Mouse (Mus musculus) neural tube, embryonic 15.5 days (tissue): ENCODE measurements around the gene Gm20489. TPM values are rescaled to one million over a fixed set of nuclear protein-coding genes. Genes with fewer than 3 reads are reported as not detected.

Experiments
- ATAC-seq: fragments of 200-750 bp; cut with Nextera tagmentation; 2 replicates; pipeline ENCODE4 v1.8.0; 2017; ENCODE audit warnings: mild to moderate bottlenecking, moderate TSS enrichment, moderate library complexity; ENCODE audit not compliant: low FRiP score
- H3K27ac ChIP-seq: fragments of 300-500 bp; sonication (generic); replicated peaks from 2 replicates; pipeline ENCODE4 v1.5.1; 2015; ENCODE audit warnings: mild to moderate bottlenecking, inconsistent platforms
- H3K27me3 ChIP-seq: fragments of 300-500 bp; sonication (generic); replicated peaks from 2 replicates; pipeline ENCODE4 v1.6.1; 2015; ENCODE audit warnings: inconsistent platforms
- H3K36me3 ChIP-seq: fragments of 300-500 bp; sonication (generic); 2 replicates; pipeline ENCODE4 v1.6.1; 2015; ENCODE audit warnings: inconsistent platforms
- H3K4me1 ChIP-seq: fragments of 300-500 bp; sonication (generic); 2 replicates; pipeline ENCODE4 v1.6.1; 2015; ENCODE audit warnings: inconsistent platforms
- H3K4me2 ChIP-seq: fragments of 300-500 bp; sonication (generic); 2 replicates; pipeline ENCODE4 v1.6.1; 2015; ENCODE audit warnings: inconsistent platforms, mild to moderate bottlenecking, moderate library complexity
- H3K4me3 ChIP-seq: fragments of 300-500 bp; sonication (generic); replicated peaks from 2 replicates; pipeline ENCODE4 v1.5.1; 2015; ENCODE audit warnings: mild to moderate bottlenecking, inconsistent platforms
- H3K9ac ChIP-seq: fragments of 300-500 bp; sonication (generic); replicated peaks from 2 replicates; pipeline ENCODE4 v1.6.1; 2015; ENCODE audit warnings: mild to moderate bottlenecking, inconsistent platforms
- H3K9me3 ChIP-seq: fragments of 300-500 bp; sonication (generic); replicated peaks from 2 replicates; pipeline ENCODE4 v1.6.1; 2016; ENCODE audit warnings: inconsistent platforms
- WGBS: fragments of 180-500 bp; shearing (Covaris S2); methylation state at CpG from one replicate; pipeline ENCODE4 v1.1.7; 2015; ENCODE audit warnings: mixed read lengths; 5-methylcytosine and 5-hydroxymethylcytosine counted together
- polyA plus RNA-seq: library from polyadenylated mRNA; unstranded; fragments of >200 nt; fragmentation: Nextera tagmentation; extraction: Ambion mirVana; gene quantifications from 2 replicates; pipeline ENCODE4 v1.2.1, GENCODE M21; 2015

Gm20489 gene
- polyA plus RNA-seq, 1 experiment from 2014 or later = not detected

GRCm38 (mm10) chrX:101256603-101257002 lies 12.2 kb downstream of the Gm20489 start:
- Histone ChIP-seq H3K9ac (no peak overlapping the region), H3K27ac (no peak overlapping the region), H3K27me3 (no peaks in the 10 kb centered on the region), H3K36me3 (no peaks in the 10 kb centered on the region), H3K4me1 (peaks cover 11% of the 10 kb centered on the region; the same call in 1 of the 2 replicates), H3K4me2 (no peak overlapping the region), H3K4me3 (no peak overlapping the region), H3K9me3 (no peaks in the 10 kb centered on the region)
- 87% methylated on average over 13 of the region's 13 CpGs for WGBS
- ATAC-seq = no peak

GRCm38 (mm10) chrX:101254740-101255139 lies 14.1 kb downstream of the Gm20489 start:
- H3K4me3 ChIP-seq = peak overlapping the region; percentile 52
- peak overlapping the region; percentile 46 for H3K9ac ChIP-seq
- no peak overlapping the region for H3K27ac ChIP-seq
- no peaks in the 10 kb centered on the region for H3K36me3 ChIP-seq
- peak overlapping the region; percentile 75 for H3K4me2 ChIP-seq
- no peaks in the 10 kb centered on the region for H3K9me3 ChIP-seq
- H3K4me1 ChIP-seq = peaks cover 11% of the 10 kb centered on the region; the same call in 1 of the 2 replicates
- WGBS = 16% methylated on average over 26 of the region's 26 CpGs
- H3K27me3 ChIP-seq = no peaks in the 10 kb centered on the region
- peak; percentile 45; the same call in 1 of the 2 replicates for ATAC-seq

GRCm38 (mm10) chrX:101253952-101254729 lies 14.7 kb downstream of the Gm20489 start, which contains the start of gene Foxo4:
TSS of gene Foxo4 (plus strand) at chrX:101254528.
- no peaks in the 10 kb centered on the region for H3K9me3 ChIP-seq
- H3K4me3 ChIP-seq = peak within 1 kb of the TSS; percentile 52
- H3K27ac ChIP-seq = no peak within 1 kb of the TSS
- H3K4me1 ChIP-seq = peaks cover 11% of the 10 kb centered on the region; the same call in 1 of the 2 replicates
- H3K9ac ChIP-seq = peak within 1 kb of the TSS; percentile 46
- no peaks in the 10 kb centered on the region for H3K36me3 ChIP-seq
- ATAC-seq = peak; percentile 95
- 21% methylated on average over 47 of the region's 47 CpGs for WGBS
- peak within 1 kb of the TSS; percentile 75 for H3K4me2 ChIP-seq
- H3K27me3 ChIP-seq = no peaks in the 10 kb centered on the region

- Histone ChIP-seq H3K4me3 (no peak overlapping the region), H3K9ac (no peak overlapping the region), H3K9me3 (no peaks in the 10 kb centered on the region), H3K27me3 (no peaks in the 10 kb centered on the region), H3K4me2 (no peak overlapping the region), H3K27ac (no peak overlapping the region), H3K36me3 (no peaks in the 10 kb centered on the region), H3K4me1 (no peaks in the 10 kb centered on the region)
- no peak for ATAC-seq
- 25% methylated on average over 1 of the region's 1 CpGs for WGBS
Observed at GRCm38 (mm10) chrX:101245011-101245410, 23.8 kb downstream of the Gm20489 start.

- WGBS = 31% methylated on average over 7 of the region's 7 CpGs
- peak; percentile 62; the same call in 1 of the 2 replicates for ATAC-seq
- H3K4me2 ChIP-seq = peak overlapping the region; percentile 52
- H3K9me3 ChIP-seq = no peaks in the 10 kb centered on the region
- peak overlapping the region; percentile 59 for H3K4me3 ChIP-seq
- H3K27me3 ChIP-seq = peaks cover 3% of the 10 kb centered on the region; the same call in 1 of the 2 replicates
- H3K4me1 ChIP-seq = peaks cover 8% of the 10 kb centered on the region; the same call in 1 of the 2 replicates
- H3K36me3 ChIP-seq = no peaks in the 10 kb centered on the region
- H3K27ac ChIP-seq = peak overlapping the region; percentile 77
- no peak overlapping the region for H3K9ac ChIP-seq
Observed at GRCm38 (mm10) chrX:101222796-101223162, 46.0 kb downstream of the Gm20489 start.

- Histone ChIP-seq H3K4me1 (peaks cover 8% of the 10 kb centered on the region; the same call in 1 of the 2 replicates), H3K4me2 (peak within 1 kb of the TSS; percentile 59), H3K9ac (peak within 1 kb of the TSS; percentile 53), H3K4me3 (peak within 1 kb of the TSS; percentile 59), H3K36me3 (no peaks in the 10 kb centered on the region), H3K9me3 (no peaks in the 10 kb centered on the region), H3K27me3 (peaks cover 3% of the 10 kb centered on the region; the same call in 1 of the 2 replicates), H3K27ac (peak within 1 kb of the TSS; percentile 86)
- peak; percentile 97 for ATAC-seq
- 20% methylated on average over 54 of the region's 55 CpGs for WGBS
Observed at GRCm38 (mm10) chrX:101221834-101222795, 46.7 kb downstream of the Gm20489 start, which contains the start of gene Snx12. TSS of gene Snx12 (minus strand) at chrX:101222563.

Other genes starting within 250 kb of the Gm20489 start
- gene Tex11, start 209.4 kb downstream of the Gm20489 start, polyA plus RNA-seq = 0.04 TPM in 1 of 2 replicates, not detected in the other
- gene Slc7a3, start 183.0 kb downstream of the Gm20489 start, polyA plus RNA-seq = 5.0 and 5.6 TPM in 2 replicates
- 42.2 and 48.0 TPM in 2 replicates for gene Snx12, start 46.5 kb downstream of the Gm20489 start, polyA plus RNA-seq
- gene Foxo4, start 14.5 kb downstream of the Gm20489 start, polyA plus RNA-seq = 0.88 and 1.0 TPM in 2 replicates
- not detected in 2 replicates for gene Gm614, start 5.0 kb downstream of the Gm20489 start, polyA plus RNA-seq
- 6.1 and 27.4 TPM in 2 replicates for gene Il2rg, start 768 bp downstream of the Gm20489 start, polyA plus RNA-seq
- gene Med12, start 5.0 kb upstream of the Gm20489 start, polyA plus RNA-seq = 21.9 and 23.7 TPM in 2 replicates
- gene Nlgn3, start 30.1 kb upstream of the Gm20489 start, polyA plus RNA-seq = 72.1 and 77.2 TPM in 2 replicates
- gene Gjb1, start 107.4 kb upstream of the Gm20489 start, polyA plus RNA-seq = 1.8 and 4.6 TPM in 2 replicates
- 72.3 and 83.4 TPM in 2 replicates for gene Zmym3, start 151.8 kb upstream of the Gm20489 start, polyA plus RNA-seq
- gene Nono, start 160.3 kb upstream of the Gm20489 start, polyA plus RNA-seq = 242 and 291 TPM in 2 replicates
- 4.4 and 8.8 TPM in 2 replicates for gene Itgb1bp2, start 180.1 kb upstream of the Gm20489 start, polyA plus RNA-seq